Mouse (Mus musculus) frontal cortex, postnatal 36 days (tissue): ENCODE results near the gene Erich2.

Experiments used
- DNase-seq, 2 experiments: peaks; one replicate each; pipeline ENCODE4 v3.0.0; 2022; ENCODE audit warnings: low spot score in 2 of 2

The Erich2 gene

DNA sequence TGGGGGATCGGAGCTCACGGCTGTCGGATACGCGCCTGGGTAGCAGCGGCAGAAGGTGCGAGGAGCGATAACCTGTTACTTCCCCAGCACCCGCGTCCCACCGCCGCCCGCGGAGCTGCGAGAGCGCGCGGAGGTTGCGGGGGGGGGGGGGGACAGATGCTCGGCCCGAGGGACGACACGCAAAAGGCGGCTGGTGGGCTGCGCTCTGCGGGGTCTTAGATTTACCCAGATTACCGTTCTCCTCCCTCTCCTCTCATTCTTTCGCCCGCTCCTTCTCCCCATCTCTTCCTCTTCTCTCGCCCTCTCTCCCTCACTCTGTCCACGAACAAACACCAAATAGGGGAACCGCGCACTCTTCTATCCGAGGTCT, 54.0 kb downstream of the Erich2 start:
- no peak for DNase-seq

DNA sequence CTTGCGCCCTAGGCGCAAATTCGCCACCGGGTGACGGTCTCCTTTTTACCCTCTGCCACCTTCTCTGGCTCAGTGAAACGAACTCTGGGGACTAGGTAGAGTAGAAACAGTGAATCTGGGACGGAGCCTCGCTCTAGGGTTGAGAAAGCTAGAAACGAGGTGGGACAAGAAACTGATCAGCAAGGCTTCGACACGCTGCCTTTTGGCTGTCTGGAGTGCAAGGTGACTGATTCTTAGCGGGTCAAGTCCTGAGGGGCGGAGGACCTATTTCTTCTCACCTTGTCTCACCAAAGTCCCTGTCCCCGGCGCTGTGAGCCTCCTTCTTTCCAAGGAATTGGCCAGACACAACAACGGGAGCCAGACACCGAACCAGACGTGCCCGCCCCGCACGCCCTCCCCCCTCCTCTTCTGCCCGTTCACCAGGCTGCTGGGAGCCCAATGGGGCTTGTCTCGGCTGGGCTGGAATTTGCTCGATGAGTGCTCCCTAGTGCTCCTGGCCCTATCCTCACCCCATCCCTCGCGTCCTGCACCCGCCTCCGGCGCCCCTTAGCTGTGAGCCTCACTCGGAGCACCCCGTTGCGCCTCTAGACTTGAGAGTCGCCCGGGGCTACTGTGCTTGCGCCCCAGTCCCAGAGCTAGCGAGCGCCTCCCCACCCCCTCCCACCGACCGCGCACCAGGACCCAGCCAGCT, 54.5 kb downstream of the Erich2 start:
- DNase-seq: no peak

DNA sequence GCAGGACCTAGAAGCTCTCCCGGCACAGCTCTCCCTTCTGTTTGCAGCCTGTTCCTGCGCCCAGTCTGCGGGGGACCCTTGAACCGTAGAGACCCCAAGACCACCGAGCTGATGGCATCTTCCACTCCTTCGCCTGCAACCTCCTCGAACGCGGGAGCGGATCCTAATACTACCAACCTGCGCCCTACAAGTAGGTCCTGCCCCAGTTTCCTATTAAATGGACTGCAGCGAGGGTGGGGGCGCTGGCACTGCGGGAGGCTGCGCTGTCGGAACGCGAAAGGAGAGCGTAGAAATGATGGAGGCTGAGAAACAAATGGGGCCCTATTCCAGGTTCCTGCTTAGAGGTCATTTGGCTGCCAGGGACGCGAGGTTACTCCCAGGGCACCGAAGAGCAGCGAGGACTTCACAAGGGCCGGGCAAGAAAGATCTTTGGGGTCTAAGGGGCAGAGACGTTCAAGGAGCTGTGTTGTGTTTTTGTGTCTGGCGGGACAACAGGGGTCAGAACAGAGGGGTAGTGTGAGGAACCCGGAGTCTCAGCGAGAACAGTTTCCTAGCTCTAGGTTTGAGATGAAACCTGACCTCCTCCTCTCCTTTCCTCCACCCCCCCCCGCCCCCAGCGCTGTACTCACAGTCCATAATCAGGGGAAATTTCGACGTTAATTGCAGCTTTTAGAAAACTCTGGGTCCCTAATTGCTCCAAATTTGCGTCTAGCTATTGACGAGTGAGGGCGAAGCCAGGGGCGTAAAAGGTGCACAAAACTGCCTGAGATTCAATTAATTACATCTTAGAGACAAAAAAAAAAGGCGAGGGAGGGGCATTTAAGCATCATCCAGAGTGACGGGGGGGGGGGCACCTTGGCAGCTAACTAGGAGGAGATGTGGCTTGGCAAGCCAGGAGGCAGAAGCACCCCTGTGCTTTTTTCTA, 55.4 kb downstream of the Erich2 start:
- no peak for DNase-seq

DNA sequence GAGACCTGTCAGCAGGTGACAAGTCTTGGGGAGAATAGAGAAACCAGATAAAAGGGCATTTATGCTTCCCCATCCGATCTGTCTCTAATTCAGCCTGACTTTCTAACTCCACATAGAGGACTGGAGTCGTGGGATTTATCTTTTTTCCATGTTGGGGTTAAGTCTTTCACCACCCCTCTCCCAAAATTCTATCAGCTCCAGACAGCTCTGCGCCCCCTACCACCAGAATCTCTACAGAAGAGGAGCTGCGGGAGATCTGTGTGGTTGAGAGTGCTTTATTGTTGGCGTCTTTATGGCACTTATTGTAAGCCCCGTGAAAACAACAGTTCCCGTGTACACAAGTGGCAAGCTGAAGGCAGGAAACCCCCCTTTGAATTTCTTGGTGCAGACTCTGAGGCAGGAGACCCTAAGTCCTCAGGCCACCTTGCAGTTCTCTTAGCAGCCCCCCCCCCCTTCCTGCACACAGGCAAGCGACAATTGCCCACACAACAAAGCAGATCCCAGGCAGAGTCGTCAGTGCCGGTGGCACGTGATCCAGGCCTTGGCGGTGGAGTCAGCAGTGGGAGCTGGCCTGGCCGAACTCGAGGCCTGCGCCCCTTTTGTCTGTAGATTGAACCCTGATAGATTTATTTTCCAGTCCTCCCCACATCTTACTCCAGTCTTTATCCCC, 56.2 kb downstream of the Erich2 start:
- no peak for DNase-seq

DNA sequence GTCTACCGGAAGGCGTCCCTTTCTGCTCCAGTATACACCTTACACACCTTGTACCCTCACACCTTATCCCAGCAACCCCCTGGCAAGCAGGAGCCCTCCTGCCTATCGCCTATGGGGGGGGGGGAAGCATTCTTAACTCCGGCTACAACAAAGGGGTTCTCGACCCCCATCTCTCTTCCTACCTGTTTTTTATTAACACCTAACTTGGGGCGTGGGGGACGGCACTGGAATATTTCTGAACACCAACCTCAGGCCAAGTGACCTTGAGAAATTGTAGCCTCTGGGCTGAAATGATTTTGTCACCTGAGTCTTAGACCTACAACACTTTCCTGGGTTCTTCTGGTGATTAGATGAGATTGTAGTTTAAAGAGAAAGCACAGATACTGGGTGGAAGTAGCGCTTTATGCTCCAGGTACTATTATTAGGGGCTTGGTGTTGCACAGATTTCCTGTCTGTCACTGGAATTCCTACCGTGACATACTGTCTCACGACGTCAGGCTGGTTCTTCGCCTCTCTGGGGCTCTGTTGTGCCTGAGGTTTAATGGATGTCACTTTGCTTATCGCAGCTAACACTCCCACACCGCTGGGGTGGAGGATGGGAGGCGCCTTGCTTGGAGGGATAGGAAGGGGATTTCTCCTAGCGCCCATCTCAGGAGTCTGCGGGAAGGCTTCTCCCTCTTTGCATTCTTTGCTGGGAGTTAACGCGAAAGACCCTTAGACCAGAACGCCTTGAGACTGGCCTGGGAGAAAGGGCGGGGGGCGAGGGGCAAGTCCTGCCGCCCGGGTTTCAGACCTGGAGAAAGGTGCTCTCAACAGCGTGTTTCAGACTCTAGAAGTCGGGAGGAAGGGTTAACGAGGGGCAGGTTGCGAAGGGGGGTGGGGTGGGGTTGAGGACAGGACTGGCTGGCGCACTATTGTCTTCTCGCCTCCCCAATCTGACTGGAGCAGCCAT, 57.3 kb downstream of the Erich2 start:
- no peak for DNase-seq

DNA sequence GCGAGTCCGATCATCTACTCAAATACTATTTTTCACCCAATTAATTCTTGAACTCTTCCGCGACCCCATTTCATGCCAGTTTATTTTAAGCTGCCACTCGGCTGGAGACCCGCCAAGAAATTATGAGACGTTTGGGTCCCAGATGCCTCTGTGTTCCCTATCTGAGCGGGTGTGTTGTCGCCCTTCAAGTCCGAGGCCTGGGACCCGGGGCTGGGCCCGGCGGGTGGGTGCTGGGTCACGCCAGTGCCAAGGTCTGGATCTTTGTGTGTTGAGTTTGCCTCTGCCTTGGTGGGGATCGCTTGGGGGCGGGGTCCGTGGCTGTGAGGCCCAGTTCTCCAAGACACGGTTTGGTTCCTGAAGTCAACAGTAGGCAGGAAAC, 58.0 kb downstream of the Erich2 start:
- DNase-seq: no peak

DNA sequence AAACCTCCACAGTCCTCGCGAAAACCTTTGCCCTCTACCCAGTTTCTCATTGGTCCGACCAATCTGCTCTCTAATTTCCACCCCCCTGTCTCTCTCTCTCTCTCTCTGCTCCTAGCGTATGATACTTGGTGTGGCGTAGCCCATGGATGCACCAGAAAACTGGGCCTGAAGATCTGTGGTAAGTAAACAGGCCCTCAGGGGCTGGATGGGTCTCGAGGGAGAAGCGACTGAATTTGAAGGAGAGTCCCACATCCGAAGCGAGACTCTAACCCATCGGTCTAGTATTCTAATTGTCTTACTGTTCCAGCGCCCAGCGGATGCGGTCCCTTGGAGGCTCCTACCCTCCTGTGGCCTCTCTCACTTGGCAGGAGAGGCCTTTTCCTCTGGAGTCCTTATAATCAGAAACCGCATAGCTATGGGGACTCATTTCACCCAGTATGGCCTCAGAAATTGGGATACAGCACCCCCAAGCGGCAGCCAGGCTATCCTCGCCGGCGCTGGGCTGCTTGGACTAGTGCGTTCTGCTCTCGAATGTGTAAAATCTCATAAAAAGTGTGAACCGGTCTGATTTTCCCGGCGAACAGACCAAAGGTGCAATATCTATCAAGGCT, 58.6 kb downstream of the Erich2 start:
- no peak for DNase-seq

DNA sequence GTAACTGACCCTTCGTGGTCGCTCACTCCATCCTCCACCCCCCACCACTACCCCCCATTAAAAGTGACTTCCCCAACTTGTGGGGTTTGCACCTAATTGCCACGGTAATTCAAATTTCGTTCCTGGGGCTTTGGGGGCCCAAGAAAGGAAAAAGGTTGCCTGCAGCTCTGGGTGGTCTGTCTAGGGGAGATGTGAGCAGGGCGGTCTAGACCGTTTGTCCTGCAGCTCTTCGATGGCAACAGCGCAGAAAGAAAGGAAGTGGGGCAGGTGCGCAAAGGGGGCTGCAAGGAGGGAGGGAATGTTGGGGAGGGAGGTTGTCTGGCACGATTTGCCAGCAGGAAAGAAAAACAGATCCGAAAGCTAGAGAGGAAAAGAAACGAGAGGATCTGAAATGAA, 59.1 kb downstream of the Erich2 start:
- no peak for DNase-seq

DNA sequence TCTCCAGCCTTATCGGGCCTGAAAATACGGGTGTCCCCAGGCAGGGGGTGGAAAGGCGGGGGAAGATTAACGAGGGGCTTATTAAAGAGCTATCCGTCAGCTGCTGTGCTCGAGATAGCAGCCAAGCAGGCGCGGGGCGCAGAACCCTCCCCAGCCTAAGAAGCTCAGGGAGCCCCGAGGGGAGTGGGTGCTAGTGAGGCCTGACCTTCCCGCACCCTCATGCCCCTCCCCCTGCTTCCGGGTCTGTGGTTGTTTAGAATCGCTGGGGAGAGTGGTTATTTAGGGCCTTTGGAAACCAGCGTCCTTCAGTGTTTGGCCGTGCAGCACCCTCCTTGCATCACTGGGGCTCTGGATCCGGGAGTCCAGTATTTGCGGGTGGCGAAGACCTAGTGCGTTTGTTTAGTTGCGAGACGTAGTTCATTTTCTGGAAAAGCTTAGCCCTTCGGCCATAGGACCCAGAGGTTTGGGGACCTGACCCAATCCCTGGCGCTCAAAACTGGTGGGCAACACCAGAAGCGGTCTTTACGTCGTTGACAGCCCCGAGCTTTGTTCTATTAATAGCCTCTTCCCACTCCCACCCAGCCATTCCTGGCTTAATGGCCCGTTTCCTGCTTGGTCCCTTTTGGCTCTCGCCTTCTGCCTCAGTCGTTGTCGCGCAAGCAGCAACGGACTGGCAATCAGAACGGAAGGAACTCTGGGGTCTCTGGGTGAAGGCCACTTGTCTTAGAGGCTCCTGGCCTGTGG, 59.8 kb downstream of the Erich2 start:
- no peak for DNase-seq

DNA sequence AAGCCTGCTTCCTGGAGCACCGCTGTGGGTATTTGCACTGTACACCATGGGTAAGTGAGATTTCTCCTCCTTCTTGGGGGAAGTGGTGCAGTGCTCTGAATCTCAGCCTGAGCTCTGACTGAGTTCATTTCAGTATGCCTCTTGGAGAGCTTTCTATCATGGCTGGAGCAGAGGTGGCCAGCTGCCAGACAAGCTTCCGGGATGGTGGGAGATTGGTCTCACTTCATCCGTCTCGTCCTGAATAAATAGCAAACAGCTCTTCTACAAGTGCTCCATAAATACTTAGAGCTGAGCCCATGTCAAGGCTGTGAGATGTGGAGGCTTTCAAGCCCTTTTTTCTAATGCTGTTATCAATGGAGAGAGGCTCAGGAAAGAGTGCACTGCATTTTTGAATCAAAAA, 63.1 kb downstream of the Erich2 start:
- DNase-seq: no peak

DNA sequence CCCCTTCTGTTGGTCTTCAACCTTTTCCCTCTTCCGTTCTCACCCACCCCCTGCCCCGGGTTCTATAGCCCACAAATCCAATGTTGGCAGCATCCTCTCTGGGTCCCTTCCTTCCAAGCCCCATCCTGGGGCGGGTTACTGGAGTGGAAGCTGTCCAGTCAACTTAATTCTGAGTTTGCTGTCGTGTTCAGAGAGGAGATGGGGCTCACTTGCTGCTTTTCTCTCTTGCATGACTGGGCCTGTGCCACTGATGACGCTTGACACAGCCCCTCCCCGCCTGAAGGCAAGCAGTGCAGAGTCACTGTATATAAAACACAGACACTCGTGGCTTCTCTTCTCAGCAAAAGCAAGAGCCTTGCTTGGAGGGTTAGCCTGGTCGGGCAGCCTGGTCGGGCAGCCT, 63.6 kb downstream of the Erich2 start:
- no peak for DNase-seq

DNA sequence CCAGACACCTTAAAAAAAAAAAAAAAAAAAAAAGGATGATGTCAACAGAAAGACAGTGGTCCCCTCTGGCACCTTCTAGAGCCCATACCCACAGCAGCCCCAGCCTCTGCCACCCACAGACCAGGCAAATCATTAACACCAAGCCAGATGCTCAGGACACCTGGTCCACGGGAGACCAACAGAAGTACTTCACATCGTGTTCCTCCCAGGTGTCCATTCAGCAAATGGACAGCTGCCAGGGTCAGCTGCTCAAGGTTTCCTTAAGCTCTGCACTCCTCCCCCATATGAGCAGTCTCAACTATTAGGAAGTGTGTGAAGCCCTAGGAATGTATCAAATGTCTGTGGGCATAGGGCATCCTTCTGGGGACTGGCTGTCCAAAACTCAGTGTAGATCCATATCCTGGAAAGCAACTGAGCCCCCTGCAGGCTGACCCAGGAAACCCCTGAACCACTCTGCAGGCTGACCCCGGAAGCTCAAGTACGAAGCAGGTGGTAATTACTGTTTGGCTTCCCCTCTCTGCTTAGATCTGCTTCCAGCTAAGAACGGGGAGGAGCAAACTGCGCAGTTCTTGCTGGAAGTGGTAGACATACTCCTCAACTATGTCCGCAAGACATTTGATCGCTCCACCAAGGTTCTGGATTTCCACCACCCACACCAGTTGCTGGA, 65.1 kb downstream of the Erich2 start:
- DNase-seq: no peak

DNA sequence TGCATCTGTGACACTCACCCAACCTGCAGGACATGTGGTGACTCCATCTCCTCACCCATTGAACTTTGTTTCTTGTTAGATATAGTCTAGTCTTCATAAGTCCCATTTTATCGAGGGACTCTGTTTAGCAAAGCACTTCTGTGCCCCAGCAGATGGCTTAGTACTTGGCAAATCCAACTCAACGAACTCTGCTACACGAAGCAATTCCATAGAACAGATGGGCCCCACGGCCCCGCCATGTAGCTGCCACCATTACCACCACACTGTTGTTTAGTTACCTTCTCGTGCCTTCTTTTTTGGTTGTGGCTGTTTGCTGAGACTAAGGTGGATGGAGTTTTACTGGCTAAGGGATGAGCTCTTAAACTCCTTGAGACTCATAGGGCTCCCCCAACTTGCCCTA, 79.6 kb downstream of the Erich2 start:
- no peak for DNase-seq
